ENCODE assay signal across 8 mouse cellular contexts in the genomic region with DNA sequence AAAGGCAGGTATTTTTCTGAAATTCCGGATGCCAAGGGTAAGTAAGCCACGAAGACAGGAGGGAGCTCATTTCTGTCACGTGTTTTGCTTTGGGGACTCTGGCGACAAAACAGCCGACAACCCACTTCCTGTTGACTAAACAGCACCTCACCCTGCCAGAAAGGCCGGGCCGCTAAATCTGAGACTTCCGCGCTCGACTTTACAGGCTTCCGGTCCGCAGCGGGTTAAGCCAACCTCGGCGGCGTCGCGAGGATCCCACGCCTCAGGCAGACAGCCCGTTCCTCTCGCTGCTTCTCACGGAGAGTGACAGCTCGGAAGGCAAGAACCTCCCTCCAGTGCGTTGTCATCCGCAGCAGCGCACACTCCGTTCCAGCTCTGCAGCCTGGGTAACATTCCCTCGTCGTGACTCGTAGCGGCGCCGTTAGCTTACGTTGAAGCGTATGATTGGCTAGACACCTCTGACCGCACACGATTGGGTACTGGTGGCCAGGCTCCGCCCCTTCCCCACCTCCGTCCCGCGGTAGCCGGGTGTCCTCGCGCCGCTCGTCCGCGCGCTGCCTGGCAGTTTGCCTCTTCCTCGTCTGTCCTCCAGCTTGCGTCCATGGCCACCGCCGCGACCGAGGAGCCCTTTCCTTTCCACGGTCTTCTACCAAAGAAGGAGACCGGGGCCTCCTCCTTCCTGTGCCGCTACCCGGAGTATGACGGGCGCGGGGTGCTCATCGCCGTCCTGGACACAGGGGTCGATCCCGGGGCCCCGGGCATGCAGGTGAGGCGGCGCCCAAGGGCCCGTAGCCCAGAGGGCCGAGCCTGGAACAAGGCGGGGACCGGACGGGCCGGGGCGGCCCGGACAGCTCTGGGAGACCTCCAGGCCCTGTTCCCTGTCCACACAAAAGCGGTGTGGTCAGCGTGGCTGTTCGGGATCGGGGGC. TPM values are rescaled to one million over a fixed set of nuclear protein-coding genes. Genes with fewer than 3 reads are reported as not detected.
DNase-seq lines count a peak whose midpoint lies in the region; ATAC-seq lines count a peak whose summit lies in the region.

A gene (plus strand): TSS at position 160 of the 928 bp plus-strand sequence.

- peak within 1 kb of the TSS; percentile 67 for H3K4me2 ChIP-seq in lung, embryonic 16.5 days (ENCODE audit: low read depth, low read length)

- H3K27me3 ChIP-seq in lung, embryonic 16.5 days (ENCODE audit: control insufficient read depth, insufficient read depth, low read depth, low read length) = no peaks in the 10 kb centered on the region

- peak; percentile 96 for DNase-seq in MEL-GATA-1-ER (ENCODE audit: extremely low read depth, low read depth)
- DNase-seq in cerebellum, adult 8-10 months = peak; percentile 94
- peak; percentile 97 for DNase-seq in forelimb bud, embryonic 11.5 days (ENCODE audit: low read depth, low spot score)
- peak; percentile 96 for DNase-seq in layer of hippocampus, adult 9-10 months (ENCODE audit: low spot score)
- DNase-seq in ovary, postnatal 10 days (ENCODE audit: low spot score) = peak; percentile 91
- DNase-seq in thymus, postnatal 10 days (ENCODE audit: low spot score in 2 of 2) = peak; percentile 90 to 92

- peak within 1 kb of the TSS; percentile 100 for H3K4me3 ChIP-seq in lung, embryonic 16.5 days (ENCODE audit: low read length)

- ATAC-seq in hematopoietic stem cell, adult 5-6 weeks (replicated peaks in 1 of 2; ENCODE audit: insufficient read depth in 1 of 2, low FRiP score in 2 of 2, low TSS enrichment in 1 of 2, low read depth in 1 of 2, poor library complexity in 2 of 2, severe bottlenecking in 2 of 2) = peak; percentile 99
- peak; percentile 100 for ATAC-seq in lung, embryonic 16.5 days (ENCODE audit: low read depth)

- no peaks in the 10 kb centered on the region for H3K36me3 ChIP-seq in lung, embryonic 16.5 days (ENCODE audit: control insufficient read depth, insufficient read depth, low read length)

- H3K9ac ChIP-seq in lung, embryonic 16.5 days (ENCODE audit: low read length) = peak within 1 kb of the TSS; percentile 98

- H3K4me1 ChIP-seq in lung, embryonic 16.5 days (replicated peaks; ENCODE audit: control insufficient read depth, insufficient read depth, low read length) = peaks cover 11% of the 10 kb centered on the region

- peak within 1 kb of the TSS; percentile 98 for H3K27ac ChIP-seq in lung, embryonic 16.5 days (ENCODE audit: low read length)

- WGBS in lung, embryonic 16.5 days = under 1% methylated on average over 81 of the region's 81 CpGs

- no peaks in the 10 kb centered on the region for H3K9me3 ChIP-seq in lung, embryonic 16.5 days (ENCODE audit: control insufficient read depth, low read length)

RNA-seq across cellular contexts. Expression of the gene that starts here (rescaled TPM):
- 103 and 116 TPM in 2 replicates for total RNA-seq in hematopoietic stem cell, adult 5-6 weeks (2017)
- polyA plus RNA-seq in lung, embryonic 16.5 days (2015; fragmentation: Nextera tagmentation; extraction: Ambion mirVana) = 62.9 and 63.4 TPM in 2 replicates

Comparison
In these comparisons a context has a peak if more than half of its experiments do, and no peak if none do; other contexts are left out.
1. Peak in every context shown above with its lines: DNase-seq, ATAC-seq, H3K4me3 ChIP-seq and H3K27ac ChIP-seq.